Mouse (Mus musculus): ENCODE results near the gene Tbx10. TPM values are rescaled to one million over a fixed set of nuclear protein-coding genes. Genes with fewer than 3 reads are reported as not detected.
"Not testable (repeated sequence)": the region's sequence is repeated elsewhere in the genome, so short reads cannot be mapped to it uniquely, and the experiment has no call there.

Tbx10 gene
- polyA plus RNA-seq, 1 experiment from 2014 or later: not detected

- WGBS: 18% methylated on average over 2 of the region's 2 CpGs
- H3K27ac ChIP-seq (replicated peaks; ENCODE audit: low read depth, low read length): no peak overlapping the region
- H3K4me1 ChIP-seq (ENCODE audit: control insufficient read depth, insufficient read depth, low read length): no peaks in the 10 kb centered on the region
- no peak overlapping the region for H3K4me2 ChIP-seq (ENCODE audit: low read depth, low read length)
- H3K4me3 ChIP-seq (ENCODE audit: low read depth, low read length): no peak overlapping the region
- ATAC-seq (replicated peaks; ENCODE audit: insufficient number of reproducible peaks, low FRiP score, low TSS enrichment, low read depth): no peak
- H3K9me3 ChIP-seq (replicated peaks; ENCODE audit: control insufficient read depth, low read length): no peaks in the 10 kb centered on the region
- H3K27me3 ChIP-seq (ENCODE audit: control insufficient read depth, insufficient read depth, low read length): no peaks in the 10 kb centered on the region
- DNase-seq (ENCODE audit: low spot score): peak; percentile 29
- no peak overlapping the region for H3K9ac ChIP-seq (replicated peaks; ENCODE audit: low read length)
- H3K36me3 ChIP-seq (replicated peaks; ENCODE audit: control insufficient read depth, insufficient read depth, low read depth, low read length): no peaks in the 10 kb centered on the region
These were observed 30.1 kb upstream of the Tbx10 start for GRCm38 (mm10) chr19:3962469-3962868.

DNA sequence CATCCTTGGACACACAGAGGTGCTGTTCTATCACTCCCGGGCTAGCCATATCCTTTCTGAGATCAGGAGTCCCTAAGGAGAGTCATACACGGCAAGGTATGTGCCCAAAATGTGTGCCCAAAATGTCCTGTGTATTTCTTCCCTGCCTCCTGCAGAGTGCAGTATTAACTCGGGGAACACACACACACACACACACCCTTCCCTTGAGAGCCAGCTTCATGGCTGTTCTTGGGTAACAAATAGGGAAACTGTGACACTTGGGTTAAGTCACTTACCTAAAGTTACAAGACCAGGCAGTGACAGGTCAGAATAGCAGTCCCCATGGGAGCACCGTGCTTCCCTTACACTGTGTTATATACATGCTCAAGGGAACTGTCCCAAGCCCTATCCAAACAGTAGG lies 28.5 kb upstream of the Tbx10 start:
- Histone ChIP-seq H3K9me3 (replicated peaks; ENCODE audit: control insufficient read depth, low read length) (no peaks in the 10 kb centered on the region), H3K4me2 (ENCODE audit: low read depth, low read length) (no peak overlapping the region), H3K4me3 (ENCODE audit: low read depth, low read length) (no peak overlapping the region), H3K36me3 (replicated peaks; ENCODE audit: control insufficient read depth, insufficient read depth, low read depth, low read length) (no peaks in the 10 kb centered on the region), H3K4me1 (ENCODE audit: control insufficient read depth, insufficient read depth, low read length) (no peaks in the 10 kb centered on the region), H3K9ac (replicated peaks; ENCODE audit: low read length) (no peak overlapping the region), H3K27ac (replicated peaks; ENCODE audit: low read depth, low read length) (no peak overlapping the region), H3K27me3 (ENCODE audit: control insufficient read depth, insufficient read depth, low read length) (no peaks in the 10 kb centered on the region)
- 69% methylated on average over 4 of the region's 4 CpGs for WGBS
- DNase-seq (ENCODE audit: low spot score) (no peak), ATAC-seq (replicated peaks; ENCODE audit: insufficient number of reproducible peaks, low FRiP score, low TSS enrichment, low read depth) (no peak)

DNA sequence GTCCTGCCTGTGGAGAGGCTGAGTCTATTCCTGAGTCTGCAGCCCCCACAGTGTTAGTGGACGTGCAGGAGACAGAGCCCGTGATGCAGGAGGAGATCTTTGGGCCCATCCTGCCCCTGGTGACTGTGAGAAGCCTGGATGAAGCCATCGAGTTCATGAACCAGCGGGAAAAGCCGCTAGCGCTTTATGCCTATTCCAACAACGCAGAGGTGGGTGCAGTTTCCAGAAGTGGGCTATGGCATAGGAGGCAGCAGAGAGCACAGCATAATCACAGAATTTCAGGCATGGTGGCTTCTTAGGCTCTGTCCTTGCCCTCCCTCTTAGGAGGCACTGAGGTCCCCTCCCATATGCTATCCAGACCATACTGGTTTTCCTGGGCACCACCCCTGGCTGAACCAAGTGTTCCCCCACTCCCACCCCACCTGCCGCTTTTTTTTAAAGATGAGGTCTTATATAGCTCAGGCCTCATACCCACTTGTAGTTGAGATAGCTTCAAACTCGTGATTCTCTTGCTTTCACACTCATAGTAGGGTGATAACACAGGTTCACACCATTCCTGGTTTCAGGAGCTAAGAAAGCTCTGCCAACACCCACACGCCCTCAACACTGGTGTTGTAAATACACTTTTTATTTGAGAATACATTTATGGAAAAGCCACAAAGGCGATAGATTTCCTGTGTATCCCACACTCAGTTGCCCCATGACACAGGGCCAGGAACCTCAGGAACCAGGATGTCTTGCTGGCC lies 26.0 kb upstream of the Tbx10 start:
- Histone ChIP-seq H3K9ac (replicated peaks; ENCODE audit: low read length) (no peak overlapping the region), H3K36me3 (replicated peaks; ENCODE audit: control insufficient read depth, insufficient read depth, low read depth, low read length) (no peaks in the 10 kb centered on the region), H3K27ac (replicated peaks; ENCODE audit: low read depth, low read length) (no peak overlapping the region), H3K4me2 (ENCODE audit: low read depth, low read length) (no peak overlapping the region), H3K27me3 (ENCODE audit: control insufficient read depth, insufficient read depth, low read length) (no peaks in the 10 kb centered on the region), H3K4me1 (ENCODE audit: control insufficient read depth, insufficient read depth, low read length) (no peaks in the 10 kb centered on the region), H3K9me3 (replicated peaks; ENCODE audit: control insufficient read depth, low read length) (no peaks in the 10 kb centered on the region), H3K4me3 (ENCODE audit: low read depth, low read length) (no peak overlapping the region)
- WGBS: 77% methylated on average over 11 of the region's 11 CpGs
- DNase-seq (ENCODE audit: low spot score) (peak; percentile 21), ATAC-seq (replicated peaks; ENCODE audit: insufficient number of reproducible peaks, low FRiP score, low TSS enrichment, low read depth) (no peak)

DNA sequence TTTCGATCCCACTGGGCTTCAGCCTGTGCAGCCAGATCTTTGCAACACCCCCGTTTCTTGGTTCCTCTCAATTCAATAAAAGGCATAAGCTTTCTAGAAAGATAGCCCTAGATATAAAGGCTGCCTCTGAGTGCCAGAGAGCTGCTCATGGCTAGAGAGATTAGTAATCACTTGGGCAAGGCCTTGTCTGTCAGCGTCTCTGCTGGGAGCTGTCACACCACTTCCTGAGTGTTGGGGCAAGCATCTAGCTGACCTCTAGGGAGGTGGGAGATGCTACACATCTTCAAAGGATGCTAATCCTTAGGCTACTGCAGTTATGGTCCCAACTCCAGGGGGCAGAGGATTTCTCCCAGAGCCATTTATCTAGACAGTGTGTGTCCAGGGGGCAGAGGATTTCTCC lies 25.3 kb upstream of the Tbx10 start:
- Histone ChIP-seq H3K9me3 (replicated peaks; ENCODE audit: control insufficient read depth, low read length) (no peaks in the 10 kb centered on the region), H3K4me3 (ENCODE audit: low read depth, low read length) (no peak overlapping the region), H3K27ac (replicated peaks; ENCODE audit: low read depth, low read length) (no peak overlapping the region), H3K4me1 (ENCODE audit: control insufficient read depth, insufficient read depth, low read length) (no peaks in the 10 kb centered on the region), H3K36me3 (replicated peaks; ENCODE audit: control insufficient read depth, insufficient read depth, low read depth, low read length) (no peaks in the 10 kb centered on the region), H3K27me3 (ENCODE audit: control insufficient read depth, insufficient read depth, low read length) (no peaks in the 10 kb centered on the region), H3K9ac (replicated peaks; ENCODE audit: low read length) (no peak overlapping the region), H3K4me2 (ENCODE audit: low read depth, low read length) (no peak overlapping the region)
- DNase-seq (ENCODE audit: low spot score) (no peak), ATAC-seq (replicated peaks; ENCODE audit: insufficient number of reproducible peaks, low FRiP score, low TSS enrichment, low read depth) (no peak)
- WGBS: 65% methylated on average over 3 of the region's 3 CpGs

GRCm38 (mm10) chr19:3972229-3972628 lies 20.3 kb upstream of the Tbx10 start, which contains the start of gene Aldh3b2:
TSS of gene Aldh3b2 (plus strand) at chr19:3972328.
- no peaks in the 10 kb centered on the region for H3K36me3 ChIP-seq (replicated peaks; ENCODE audit: control insufficient read depth, insufficient read depth, low read depth, low read length)
- peak within 1 kb of the TSS; percentile 20; the same call in 1 of the 2 replicates for H3K27ac ChIP-seq (replicated peaks; ENCODE audit: low read depth, low read length)
- H3K27me3 ChIP-seq (ENCODE audit: control insufficient read depth, insufficient read depth, low read length): no peaks in the 10 kb centered on the region
- no peaks in the 10 kb centered on the region for H3K9me3 ChIP-seq (replicated peaks; ENCODE audit: control insufficient read depth, low read length)
- ATAC-seq (replicated peaks; ENCODE audit: insufficient number of reproducible peaks, low FRiP score, low TSS enrichment, low read depth) (no peak), DNase-seq (ENCODE audit: low spot score) (peak; percentile 47)
- no peak within 1 kb of the TSS for H3K9ac ChIP-seq (replicated peaks; ENCODE audit: low read length)
- no peaks in the 10 kb centered on the region for H3K4me1 ChIP-seq (ENCODE audit: control insufficient read depth, insufficient read depth, low read length)
- WGBS: 33% methylated on average over 9 of the region's 9 CpGs
- H3K4me2 ChIP-seq (ENCODE audit: low read depth, low read length): no peak within 1 kb of the TSS
- H3K4me3 ChIP-seq (ENCODE audit: low read depth, low read length): no peak within 1 kb of the TSS

DNA sequence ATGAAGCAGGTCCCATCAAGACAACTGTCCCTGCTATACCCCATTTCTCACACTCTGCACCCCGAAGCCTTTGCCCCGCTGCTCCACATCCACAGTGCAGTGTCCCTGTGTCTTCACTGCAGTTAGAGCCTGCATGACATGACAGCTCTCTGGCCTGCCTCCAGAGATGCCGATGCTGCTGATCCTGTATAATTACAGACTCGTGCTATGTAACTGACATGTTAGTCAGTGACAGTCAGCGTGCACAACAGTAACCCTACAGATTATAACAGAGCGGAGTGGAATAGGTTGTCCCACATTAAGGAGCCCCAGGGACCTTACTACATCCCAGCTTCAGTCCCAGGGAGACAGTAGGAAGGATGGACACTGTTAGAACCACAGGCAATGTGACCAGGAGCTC lies 17.9 kb upstream of the Tbx10 start:
- DNase-seq (ENCODE audit: low spot score); H3K4me2 ChIP-seq (ENCODE audit: low read depth, low read length); H3K9ac ChIP-seq (replicated peaks; ENCODE audit: low read length); H3K4me3 ChIP-seq (ENCODE audit: low read depth, low read length); H3K27ac ChIP-seq (replicated peaks; ENCODE audit: low read depth, low read length); H3K9me3 ChIP-seq (replicated peaks; ENCODE audit: control insufficient read depth, low read length); ATAC-seq (replicated peaks; ENCODE audit: insufficient number of reproducible peaks, low FRiP score, low TSS enrichment, low read depth); H3K27me3 ChIP-seq (ENCODE audit: control insufficient read depth, insufficient read depth, low read length); H3K36me3 ChIP-seq (replicated peaks; ENCODE audit: control insufficient read depth, insufficient read depth, low read depth, low read length); H3K4me1 ChIP-seq (ENCODE audit: control insufficient read depth, insufficient read depth, low read length): not testable (repeated sequence)
- 82% methylated on average over 6 of the region's 6 CpGs for WGBS

DNA sequence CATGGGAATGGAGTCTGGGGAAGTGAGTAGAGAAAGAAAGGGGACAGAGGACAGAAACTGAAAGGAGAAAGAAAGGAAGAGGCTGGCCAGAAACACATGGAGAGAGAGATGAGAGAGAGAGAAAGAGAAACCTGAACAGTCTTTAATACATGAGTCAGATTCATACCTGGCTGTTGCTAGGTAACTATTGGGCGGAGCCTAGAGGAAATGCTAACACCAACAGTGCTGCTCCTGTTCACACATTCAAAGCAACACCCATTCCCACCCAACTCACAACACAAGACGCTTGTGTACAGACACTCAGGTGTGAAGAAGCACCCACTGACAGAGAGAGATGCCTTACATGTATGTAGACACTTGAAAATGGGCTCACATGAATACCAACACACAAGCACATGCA lies 16.7 kb upstream of the Tbx10 start:
- H3K27ac ChIP-seq (replicated peaks; ENCODE audit: low read depth, low read length): no peak overlapping the region
- no peak overlapping the region for H3K4me3 ChIP-seq (ENCODE audit: low read depth, low read length)
- H3K4me2 ChIP-seq (ENCODE audit: low read depth, low read length): no peak overlapping the region
- H3K36me3 ChIP-seq (replicated peaks; ENCODE audit: control insufficient read depth, insufficient read depth, low read depth, low read length): no peaks in the 10 kb centered on the region
- DNase-seq (ENCODE audit: low spot score) (no peak), ATAC-seq (replicated peaks; ENCODE audit: insufficient number of reproducible peaks, low FRiP score, low TSS enrichment, low read depth) (no peak)
- H3K27me3 ChIP-seq (ENCODE audit: control insufficient read depth, insufficient read depth, low read length): no peaks in the 10 kb centered on the region
- H3K9ac ChIP-seq (replicated peaks; ENCODE audit: low read length): no peak overlapping the region
- H3K9me3 ChIP-seq (replicated peaks; ENCODE audit: control insufficient read depth, low read length): no peaks in the 10 kb centered on the region
- WGBS: 79% methylated on average over 2 of the region's 2 CpGs
- H3K4me1 ChIP-seq (ENCODE audit: control insufficient read depth, insufficient read depth, low read length): no peaks in the 10 kb centered on the region

DNA sequence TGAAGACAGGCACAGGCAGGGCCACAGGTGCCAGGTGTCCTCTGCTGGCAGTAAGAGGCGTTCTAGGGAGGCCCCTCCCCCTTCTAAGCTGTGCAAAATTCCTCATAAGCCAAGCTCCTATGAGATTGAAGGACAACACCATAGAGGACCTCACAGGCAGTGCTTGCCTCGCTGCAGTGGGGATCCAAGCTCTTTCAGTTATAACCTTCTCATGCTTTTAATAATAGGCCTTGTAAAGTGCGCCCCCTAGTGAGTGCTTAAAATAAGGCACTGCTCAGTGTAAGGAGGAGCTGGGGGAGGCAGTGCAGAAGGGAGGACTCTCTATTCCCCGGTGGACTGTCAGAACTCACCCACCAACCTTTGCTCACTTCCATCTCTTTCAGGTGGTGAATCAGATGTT lies 12.2 kb upstream of the Tbx10 start:
- Histone ChIP-seq H3K27ac (replicated peaks; ENCODE audit: low read depth, low read length) (no peak overlapping the region), H3K36me3 (replicated peaks; ENCODE audit: control insufficient read depth, insufficient read depth, low read depth, low read length) (no peaks in the 10 kb centered on the region), H3K4me2 (ENCODE audit: low read depth, low read length) (no peak overlapping the region), H3K9me3 (replicated peaks; ENCODE audit: control insufficient read depth, low read length) (no peaks in the 10 kb centered on the region), H3K9ac (replicated peaks; ENCODE audit: low read length) (no peak overlapping the region), H3K4me3 (ENCODE audit: low read depth, low read length) (no peak overlapping the region), H3K4me1 (ENCODE audit: control insufficient read depth, insufficient read depth, low read length) (no peaks in the 10 kb centered on the region; the same call in 1 of the 2 replicates), H3K27me3 (ENCODE audit: control insufficient read depth, insufficient read depth, low read length) (no peaks in the 10 kb centered on the region)
- DNase-seq (ENCODE audit: low spot score): peak; percentile 92
- peak; percentile 40; the same call in 1 of the 2 replicates for ATAC-seq (replicated peaks; ENCODE audit: insufficient number of reproducible peaks, low FRiP score, low TSS enrichment, low read depth)
- 18% methylated on average over 4 of the region's 4 CpGs for WGBS
